Comparison of ENCODE assay signal across 27 mouse cellular contexts in genomic region chr2:117169037-117169436, GRCm38 (mm10). TPM values are rescaled to one million over a fixed set of nuclear protein-coding genes. Genes with fewer than 3 reads are reported as not detected.
DNase-seq lines count a peak whose midpoint lies in the region; ATAC-seq lines count a peak whose summit lies in the region.
"Had no signal": no experiment of that assay in that cellular context is flagged by ENCODE, and none has a peak within 500 bp of the region (broad histone marks: within the 10 kb centered on the region; RNA-seq: fewer than 3 reads in every experiment).

No protein-coding gene starts in this region.

- H3K36me3 ChIP-seq in kidney, embryonic 16.5 days (ENCODE audit: insufficient read depth, low read length): peaks cover 13% of the 10 kb centered on the region
- H3K36me3 ChIP-seq in neural tube, embryonic 15.5 days: peaks cover 13% of the 10 kb centered on the region

- H3K4me2 ChIP-seq in kidney, embryonic 16.5 days (replicated peaks; ENCODE audit: low read depth, low read length): no peak overlapping the region
- no peak overlapping the region for H3K4me2 ChIP-seq in neural tube, embryonic 15.5 days
- H3K4me2 ChIP-seq: embryonic facial prominence, embryonic 12.5 days; forebrain, embryonic 15.5 days; heart, embryonic 12.5 days; limb, embryonic 12.5 days; liver, embryonic 15.5 days; lung, embryonic 14.5 days; midbrain, embryonic 15.5 days had no signal

- H3K27ac ChIP-seq in kidney, embryonic 16.5 days (ENCODE audit: low read length): no peak overlapping the region
- H3K27ac ChIP-seq in neural tube, embryonic 15.5 days (replicated peaks): no peak overlapping the region
- H3K27ac ChIP-seq: embryonic facial prominence, embryonic 12.5 days; forebrain, embryonic 15.5 days; heart, adult 2 months; layer of hippocampus, adult 2 months; left cerebral cortex, adult 2 months; limb, embryonic 12.5 days; liver, embryonic 15.5 days; macrophage; midbrain, embryonic 10.5 days; midbrain, embryonic 15.5 days had no signal

- no peak overlapping the region for H3K9ac ChIP-seq in kidney, embryonic 16.5 days (replicated peaks; ENCODE audit: low read length)
- H3K9ac ChIP-seq in neural tube, embryonic 15.5 days (replicated peaks): no peak overlapping the region
- H3K9ac ChIP-seq: embryonic facial prominence, embryonic 12.5 days; forebrain, embryonic 15.5 days; heart, embryonic 12.5 days; limb, embryonic 12.5 days; liver, embryonic 15.5 days; lung, embryonic 14.5 days; midbrain, embryonic 15.5 days had no signal

- no peaks in the 10 kb centered on the region for H3K27me3 ChIP-seq in kidney, embryonic 16.5 days (ENCODE audit: insufficient read depth, low read length)
- no peaks in the 10 kb centered on the region for H3K27me3 ChIP-seq in neural tube, embryonic 15.5 days (replicated peaks)
- H3K27me3 ChIP-seq: embryonic facial prominence, embryonic 12.5 days; forebrain, embryonic 15.5 days; heart, embryonic 12.5 days; limb, embryonic 12.5 days; liver, embryonic 15.5 days; midbrain, embryonic 15.5 days had no signal

- 62% methylated on average over 3 of the region's 3 CpGs for WGBS in kidney, embryonic 16.5 days
- 69% methylated on average over 3 of the region's 3 CpGs for WGBS in neural tube, embryonic 15.5 days

- no peak overlapping the region for H3K4me3 ChIP-seq in kidney, embryonic 16.5 days (ENCODE audit: low read length)
- H3K4me3 ChIP-seq in neural tube, embryonic 15.5 days (replicated peaks): no peak overlapping the region
- H3K4me3 ChIP-seq: embryonic facial prominence, embryonic 12.5 days; forebrain, embryonic 15.5 days; heart, adult 2 months; heart, embryonic 12.5 days; layer of hippocampus, adult 2 months; left cerebral cortex, adult 2 months; limb, embryonic 12.5 days; liver, embryonic 15.5 days; midbrain, embryonic 10.5 days; midbrain, embryonic 15.5 days had no signal

- H3K9me3 ChIP-seq in kidney, embryonic 16.5 days (ENCODE audit: low read length): no peaks in the 10 kb centered on the region
- no peaks in the 10 kb centered on the region for H3K9me3 ChIP-seq in neural tube, embryonic 15.5 days (replicated peaks)
- H3K9me3 ChIP-seq: embryonic facial prominence, embryonic 12.5 days; forebrain, embryonic 15.5 days; heart, embryonic 12.5 days; limb, embryonic 12.5 days; liver, embryonic 15.5 days; midbrain, embryonic 10.5 days; midbrain, embryonic 15.5 days had no signal

- no peak for ATAC-seq in kidney, embryonic 16.5 days (ENCODE audit: low FRiP score, low TSS enrichment)
- ATAC-seq in megakaryocyte progenitor cell, adult 5-6 weeks (replicated peaks; ENCODE audit: poor library complexity): peak; percentile 66
- ATAC-seq in neural tube, embryonic 15.5 days (ENCODE audit: low FRiP score): no peak
- ATAC-seq: forebrain, embryonic 15.5 days; hindbrain, embryonic 16.5 days; midbrain, embryonic 15.5 days had no signal

- DNase-seq in kidney, postnatal 10 days: peak; percentile 28
- DNase-seq in B cell, adult 2 months: peak; percentile 23 to 39
- peak; percentile 26 for DNase-seq in MEL-GATA-1-ER (ENCODE audit: extremely low read depth, low read depth)
- DNase-seq in ovary, postnatal 10 days (ENCODE audit: low spot score): no peak
- DNase-seq: adrenal gland, adult 8-10 months; cerebellum, adult 2 months; cerebellum, postnatal 36 days; embryo, embryonic 11 days; gastrocnemius, postnatal 25 days; heart, adult 2 months; kidney, adult 8-10 months; lung, embryonic 14.5 days; thymus, postnatal 25 days had no signal

- no peaks in the 10 kb centered on the region for H3K4me1 ChIP-seq in kidney, embryonic 16.5 days (ENCODE audit: insufficient read depth, low read length)
- H3K4me1 ChIP-seq in neural tube, embryonic 15.5 days: no peaks in the 10 kb centered on the region
- H3K4me1 ChIP-seq: embryonic facial prominence, embryonic 12.5 days; forebrain, embryonic 15.5 days; limb, embryonic 12.5 days; liver, embryonic 15.5 days; midbrain, embryonic 10.5 days; midbrain, embryonic 15.5 days had no signal

RNA-seq across cellular contexts. Expression of gene Spred1, which starts 47.9 kb away (rescaled TPM):
- 7.6 and 7.7 TPM in 2 replicates for polyA plus RNA-seq in kidney, embryonic 16.5 days (2015; fragmentation: Nextera tagmentation; extraction: Ambion mirVana)
- 18.0 and 21.3 TPM in 2 replicates for total RNA-seq in megakaryocyte progenitor cell, adult 5-6 weeks (2015)
- 16.9 and 23.3 TPM in 2 replicates for total RNA-seq in megakaryocyte progenitor cell, adult 5-6 weeks (2017)
- polyA plus RNA-seq in neural tube, embryonic 15.5 days (2015; fragmentation: Nextera tagmentation; extraction: Ambion mirVana): 11.2 and 13.3 TPM in 2 replicates
